ENCODE assay signal across 9 mouse cellular contexts in genomic region chr14:57808558-57808957, GRCm38 (mm10). TPM values are rescaled to one million over a fixed set of nuclear protein-coding genes. Genes with fewer than 3 reads are reported as not detected.
A peak's percentile ranks its signal among the peaks of the same experiment; 100 is the strongest.
DNase-seq lines count a peak whose midpoint lies in the region; ATAC-seq and TF ChIP-seq lines count a peak whose summit lies in the region.
"Had no signal": no experiment of that assay in that cellular context is flagged by ENCODE, and none has a peak within 500 bp of the region (broad histone marks: within the 10 kb centered on the region; RNA-seq: fewer than 3 reads in every experiment).

No protein-coding gene starts in this region.

- no peak overlapping the region for H3K27ac ChIP-seq in kidney, adult 2 months (ENCODE audit: insufficient read depth, low read depth, low read length)
- H3K27ac ChIP-seq in MEL (ENCODE audit: control insufficient read depth, low read depth, low read length): no peak overlapping the region
- H3K27ac ChIP-seq: stomach, embryonic 15.5 days had no signal

- H3K79me2 ChIP-seq in MEL (ENCODE audit: control insufficient read depth, insufficient read depth, low read length, poor library complexity): no peaks in the 10 kb centered on the region

- H3K9me3 ChIP-seq in MEL (replicated peaks; ENCODE audit: insufficient read depth, low read length): no peaks in the 10 kb centered on the region
- H3K9me3 ChIP-seq: stomach, embryonic 15.5 days had no signal

- peak; percentile 19 for DNase-seq in kidney, adult 2 months
- no peak for DNase-seq in kidney, adult 18-20 months
- DNase-seq in MEL (ENCODE audit: low read depth, low spot score): peak; percentile 78
- peak; percentile 13 to 31 for DNase-seq in natural killer cell, adult 2 months (ENCODE audit: low spot score in 2 of 2)
- DNase-seq in layer of hippocampus, postnatal 14 days (ENCODE audit: low spot score in 2 of 2): no peak
- no peak for DNase-seq in left cerebral cortex, postnatal 10 days (ENCODE audit: extremely low spot score in 1 of 2, low spot score in 2 of 2)
- DNase-seq in heart, adult 11 months: no peak

- no peak overlapping the region for H3K9ac ChIP-seq in MEL (ENCODE audit: control insufficient read depth, low read depth, low read length, poor library complexity, severe bottlenecking)
- H3K9ac ChIP-seq: stomach, embryonic 15.5 days had no signal

- TF ChIP-seq CTCF in kidney, adult 2 months (conservative IDR thresholded peaks at IDR 0.05; ENCODE audit: insufficient read depth, insufficient read length, low read depth, low read length): peak; percentile 39
- peak; percentile 43 to 81 (median 58) for TF ChIP-seq CTCF in MEL (IDR thresholded peaks at IDR 0.05 in 2 of 3, conservative IDR thresholded peaks at IDR 0.05 in 1 of 3; ENCODE audit: control insufficient read depth in 1 of 3, insufficient read depth in 1 of 3, low read depth in 2 of 3, low read length in 3 of 3, poor library complexity in 1 of 3, severe bottlenecking in 1 of 3)

- peak; percentile 64 for TF ChIP-seq RAD21 in MEL (IDR thresholded peaks at IDR 0.05; ENCODE audit: low read depth, low read length)

- 0 out of 2 replicates have a peak, but pooled peaks have one; percentile 58 for ATAC-seq in erythroid progenitor cell, adult 5-6 weeks (replicated peaks; ENCODE audit: low FRiP score, poor library complexity, severe bottlenecking)

- no peaks in the 10 kb centered on the region; the same call in 1 of the 2 replicates for H3K36me3 ChIP-seq in kidney, adult 2 months (ENCODE audit: control insufficient read depth, insufficient read depth, low read length)
- H3K36me3 ChIP-seq in MEL (ENCODE audit: control insufficient read depth in 1 of 2, insufficient read depth in 2 of 2, low read length in 2 of 2): peaks cover 0 to 33% of the 10 kb centered on the region in 2 experiments; a peak in 3 of 4 replicates

- no peak for TF ChIP-seq POLR2A in kidney, adult 2 months (IDR thresholded peaks at IDR 0.05; ENCODE audit: low read depth, low read length)
- TF ChIP-seq POLR2A in MEL (IDR thresholded peaks at IDR 0.05; ENCODE audit: control insufficient read depth in 1 of 2, insufficient read depth in 1 of 2, low read depth in 1 of 2, low read length in 2 of 2, poor library complexity in 1 of 2): no peak

- TF ChIP-seq EP300 in MEL (IDR thresholded peaks at IDR 0.05; ENCODE audit: low read depth in 1 of 2, low read length in 2 of 2): no peak

- 0 out of 2 replicates have a peak, but pooled peaks cover 2% of the 10 kb centered on the region for H3K4me1 ChIP-seq in kidney, adult 2 months (ENCODE audit: control insufficient read depth, insufficient read depth, low read length)
- no peaks in the 10 kb centered on the region for H3K4me1 ChIP-seq in MEL (ENCODE audit: control insufficient read depth in 1 of 2, insufficient read depth in 2 of 2, low read length in 2 of 2)
- H3K4me1 ChIP-seq: stomach, embryonic 15.5 days had no signal

- H3K27me3 ChIP-seq in kidney, adult 2 months (replicated peaks; ENCODE audit: control insufficient read depth, insufficient read depth, low read length): no peaks in the 10 kb centered on the region
- H3K27me3 ChIP-seq in MEL (ENCODE audit: control insufficient read depth in 1 of 2, insufficient read depth in 2 of 2, low read length in 2 of 2): no peaks in the 10 kb centered on the region
- H3K27me3 ChIP-seq: stomach, embryonic 15.5 days had no signal

- H3K4me3 ChIP-seq in kidney, adult 2 months (ENCODE audit: insufficient read depth, low read depth, low read length): no peak overlapping the region
- no peak overlapping the region for H3K4me3 ChIP-seq in MEL (ENCODE audit: control insufficient read depth in 1 of 2, insufficient read depth in 1 of 2, low read depth in 2 of 2, low read length in 2 of 2)
- H3K4me3 ChIP-seq: stomach, embryonic 15.5 days had no signal

- WGBS in kidney, adult 2 months: 64% methylated on average over 5 of the region's 5 CpGs

- intact Hi-C loops in left cerebral cortex, postnatal 10 days (cut with DNase I): loop anchor here (5.0 kb wide), 1 partner anchor 126 kb away; no protein-coding TSS in a partner anchor

TF ChIP-seq in MEL, 35 proteins besides CTCF, POLR2A, EP300 and RAD21:
- no peak for TF ChIP-seq MAX (IDR thresholded peaks at IDR 0.05; ENCODE audit: low read length)
- TF ChIP-seq ZNF384 (IDR thresholded peaks at IDR 0.05; ENCODE audit: low read depth, low read length): peak; percentile 51
- peak; percentile 43 for TF ChIP-seq ZC3H11A (IDR thresholded peaks at IDR 0.05; ENCODE audit: low read depth, low read length)
- TF ChIP-seq MEF2A (IDR thresholded peaks at IDR 0.05; ENCODE audit: extremely low read depth, insufficient replicate concordance, low read depth, low read length, poor library complexity, severe bottlenecking): no peak
- TF ChIP-seq USF1 (IDR thresholded peaks at IDR 0.05; ENCODE audit: low read depth, low read length): no peak
- no peak for TF ChIP-seq ZKSCAN1 (IDR thresholded peaks at IDR 0.05; ENCODE audit: low read depth, low read length)
- 0 out of 2 replicates have a peak, but pooled peaks have one; percentile 17 for TF ChIP-seq MYC (IDR thresholded peaks at IDR 0.05; ENCODE audit: low read depth, low read length)
- TF ChIP-seq RCOR1 (IDR thresholded peaks at IDR 0.05; ENCODE audit: low read depth, low read length): no peak
- 0 out of 2 replicates have a peak, but pooled peaks have one; percentile 23 for TF ChIP-seq SIN3A (IDR thresholded peaks at IDR 0.05; ENCODE audit: low read length)
- TF ChIP-seq MYB (IDR thresholded peaks at IDR 0.05; ENCODE audit: low read depth, low read length): no peak
- TF ChIP-seq SMC3 (IDR thresholded peaks at IDR 0.05; ENCODE audit: low read depth, low read length): peak; percentile 76
- TF ChIP-seq CHD1 (IDR thresholded peaks at IDR 0.05; ENCODE audit: low read depth, low read length): no peak

RNA-seq across cellular contexts. Expression of gene Sap18, which starts 10.6 kb away (rescaled TPM):
- 5.6 and 7.0 TPM in 2 replicates for polyA plus RNA-seq in kidney, adult 2 months (2012; rRNA removed)
- 201 and 226 TPM in 2 replicates for total RNA-seq in MEL (2012; rRNA removed)
- 10 to 100 TPM in 1 of 2 experiments, not detected in 1; 13.7 TPM for polyA plus RNA-seq in MEL (2012; ENCODE audit: insufficient read depth in 1 of 2, insufficient read length in 2 of 2, low read depth in 1 of 2, low replicate concordance in 2 of 2, missing spikeins in 1 of 2)
- 133 and 176 TPM in 2 replicates for total RNA-seq in erythroid progenitor cell, adult 5-6 weeks (2015; ENCODE audit: low replicate concordance)
- 10.0 and 12.1 TPM in 2 replicates for total RNA-seq in erythroid progenitor cell, adult 5-6 weeks (2017; ENCODE audit: low replicate concordance)
- 10 to 100 TPM; 37.0 to 64.9 TPM for total RNA-seq in layer of hippocampus, postnatal 14 days (2021)
- total RNA-seq in left cerebral cortex, postnatal 10 days (2021): 10 to 100 TPM; 33.2 to 69.0 TPM

RNA-seq across cellular contexts. Expression of gene Ska3, which starts 17.4 kb away (rescaled TPM):
- 0.09 and 0.15 TPM in 2 replicates for polyA plus RNA-seq in kidney, adult 2 months (2012; rRNA removed)
- 20.1 and 20.2 TPM in 2 replicates for total RNA-seq in MEL (2012; rRNA removed)
- polyA plus RNA-seq in MEL (2012; ENCODE audit: insufficient read depth in 1 of 2, insufficient read length in 2 of 2, low read depth in 1 of 2, low replicate concordance in 2 of 2, missing spikeins in 1 of 2): 10 to 100 TPM in 1 of 2 experiments, not detected in 1; 29.7 TPM
- total RNA-seq in erythroid progenitor cell, adult 5-6 weeks (2015; ENCODE audit: low replicate concordance): 41.4 and 45.3 TPM in 2 replicates
- 88.2 and 89.0 TPM in 2 replicates for total RNA-seq in erythroid progenitor cell, adult 5-6 weeks (2017; ENCODE audit: low replicate concordance)
- total RNA-seq in layer of hippocampus, postnatal 14 days (2021): 1 to 10 TPM; 1.6 to 1.7 TPM
- 1 to 10 TPM; 1.8 to 2.1 TPM for total RNA-seq in left cerebral cortex, postnatal 10 days (2021)

RNA-seq across cellular contexts. Expression of gene Mrpl57, which starts 17.5 kb away (rescaled TPM):
- 72.7 and 81.0 TPM in 2 replicates for polyA plus RNA-seq in kidney, adult 2 months (2012; rRNA removed)
- 126 and 132 TPM in 2 replicates for total RNA-seq in MEL (2012; rRNA removed)
- polyA plus RNA-seq in MEL (2012; ENCODE audit: insufficient read depth in 1 of 2, insufficient read length in 2 of 2, low read depth in 1 of 2, low replicate concordance in 2 of 2, missing spikeins in 1 of 2): 100 to 1,000 TPM in 1 of 2 experiments, not detected in 1; 184 TPM
- total RNA-seq in erythroid progenitor cell, adult 5-6 weeks (2015; ENCODE audit: low replicate concordance): 35.7 and 70.0 TPM in 2 replicates
- 7.9 and 67.3 TPM in 2 replicates for total RNA-seq in erythroid progenitor cell, adult 5-6 weeks (2017; ENCODE audit: low replicate concordance)
- 10 to 100 TPM; 85.4 to 88.7 TPM for total RNA-seq in layer of hippocampus, postnatal 14 days (2021)
- total RNA-seq in left cerebral cortex, postnatal 10 days (2021): 10 to 100 TPM; 80.9 to 86.9 TPM

RNA-seq across cellular contexts. Expression of gene Lats2, which starts 50.4 kb away (rescaled TPM):
- 31.1 and 35.9 TPM in 2 replicates for polyA plus RNA-seq in kidney, adult 2 months (2012; rRNA removed)
- total RNA-seq in MEL (2012; rRNA removed): 0.98 and 1.1 TPM in 2 replicates
- 1 to 10 TPM in 1 of 2 experiments, not detected in 1; 2.6 TPM for polyA plus RNA-seq in MEL (2012; ENCODE audit: insufficient read depth in 1 of 2, insufficient read length in 2 of 2, low read depth in 1 of 2, low replicate concordance in 2 of 2, missing spikeins in 1 of 2)
- total RNA-seq in erythroid progenitor cell, adult 5-6 weeks (2015; ENCODE audit: low replicate concordance): 24.9 and 33.5 TPM in 2 replicates
- 38.4 and 38.9 TPM in 2 replicates for total RNA-seq in erythroid progenitor cell, adult 5-6 weeks (2017; ENCODE audit: low replicate concordance)
- total RNA-seq in layer of hippocampus, postnatal 14 days (2021): 10 to 100 TPM; 32.7 to 34.8 TPM
- total RNA-seq in left cerebral cortex, postnatal 10 days (2021): 10 to 100 TPM in 1 of 2 experiments, 1 to 10 TPM in 1; 9.6 to 14.4 TPM

Comparison
In these comparisons a context has a peak if more than half of its experiments do, and no peak if none do; other contexts are left out.
1. DNase-seq: peak in kidney, adult 2 months (single experiment), MEL (single experiment) and natural killer cell, adult 2 months (2 of 2); none in kidney, adult 18-20 months (single experiment), layer of hippocampus, postnatal 14 days (0 of 2), left cerebral cortex, postnatal 10 days (0 of 2) and heart, adult 11 months (single experiment).